Mouse (Mus musculus): ENCODE results near the gene Gm6614. TPM values are rescaled to one million over a fixed set of nuclear protein-coding genes. Genes with fewer than 3 reads are reported as not detected.

Gene Gm6614
- polyA plus RNA-seq, 1 experiment: not detected

Other genes with a start within 250 kb of the Gm6614 start
- gene Gm5724, start 237.6 kb downstream of the Gm6614 start, polyA plus RNA-seq (2012; ENCODE audit: insufficient read depth, insufficient read length, missing spikeins): not detected in 2 replicates
- gene Slco1a4, start 155.2 kb downstream of the Gm6614 start, polyA plus RNA-seq (2012; ENCODE audit: insufficient read depth, insufficient read length, missing spikeins): not detected in 2 replicates
- not detected in 2 replicates for gene Slco1a1, start 64.5 kb downstream of the Gm6614 start, polyA plus RNA-seq (2012; ENCODE audit: insufficient read depth, insufficient read length, missing spikeins)
- gene Slco1a6, start 197.1 kb upstream of the Gm6614 start, polyA plus RNA-seq (2012; ENCODE audit: insufficient read depth, insufficient read length, missing spikeins): not detected in 2 replicates